Mouse (Mus musculus) lung, postnatal 0 days (tissue): ENCODE results near the gene Ankrd44.

Experiments
- CTCF ChIP-seq: IDR thresholded peaks from 2 replicates; pipeline ENCODE4 v1.5.1; 2016; ENCODE audit warnings: antibody characterized with exemption, mild to moderate bottlenecking
- EP300 ChIP-seq: IDR thresholded peaks from 2 replicates; pipeline ENCODE4 v1.6.1; 2016; ENCODE audit warnings: antibody characterized with exemption, mild to moderate bottlenecking, control low read depth

GRCm38 (mm10) chr1:54804406-54804805, 121.8 kb downstream of the Ankrd44 start:
- TF ChIP-seq EP300 (no peak), CTCF (no peak)
